Mouse (Mus musculus): Measurements from ENCODE around the gene Ntn5. TPM values are rescaled to one million over a fixed set of nuclear protein-coding genes. Genes with fewer than 3 reads are reported as not detected.

Ntn5 gene
- total RNA-seq, 1 experiment = 0.54 TPM

GRCm38 (mm10) chr7:45733477-45733876 is 49.7 kb downstream of the Ntn5 start:
- no peak overlapping the region for H3K4me3 ChIP-seq (ENCODE audit: insufficient read depth in 1 of 2, low read depth in 1 of 2, low read length in 2 of 2, poor library complexity in 1 of 2, severe bottlenecking in 1 of 2)
- H3K4me1 ChIP-seq (ENCODE audit: control insufficient read depth in 2 of 2, insufficient read depth in 2 of 2, low read length in 2 of 2, poor library complexity in 1 of 2) = peaks cover 2 to 18% of the 10 kb centered on the region in 2 experiments; a peak in 1 of 4 replicates
- H3K36me3 ChIP-seq (ENCODE audit: control insufficient read depth, insufficient read depth, low read length, poor library complexity, severe bottlenecking) = 0 out of 2 replicates have a peak, but pooled peaks cover 3% of the 10 kb centered on the region
- no peak for DNase-seq (ENCODE audit: low read depth, low spot score)
- H3K9ac ChIP-seq (ENCODE audit: insufficient read depth, low read depth, low read length, poor library complexity, severe bottlenecking) = no peak overlapping the region
- no peak overlapping the region for H3K27ac ChIP-seq (ENCODE audit: insufficient read depth, low read depth, low read length, poor library complexity, severe bottlenecking)
- H3K9me3 ChIP-seq (ENCODE audit: control insufficient read depth, insufficient read depth, low read depth, low read length) = no peaks in the 10 kb centered on the region
- TF ChIP-seq ZNF384 (IDR thresholded peaks at IDR 0.05; ENCODE audit: low read depth, low read length) (no peak), MAFK (IDR thresholded peaks at IDR 0.05; ENCODE audit: insufficient read depth, low read depth, low read length) (no peak), CHD2 (IDR thresholded peaks at IDR 0.05; ENCODE audit: low read depth, low read length) (no peak), HCFC1 (IDR thresholded peaks at IDR 0.05; ENCODE audit: borderline replicate concordance, insufficient read depth, low read length) (no peak), ZC3H11A (IDR thresholded peaks at IDR 0.05; ENCODE audit: borderline replicate concordance, low read depth, low read length) (no peak)
- in situ Hi-C loops (cut with MboI; ENCODE audit: low sequenced_read_pairs in 2 of 2, unreplicated experiment in 2 of 2) = loop anchor here (10.0 to 25.0 kb wide), 2 partner anchors 71 to 204 kb away; no protein-coding TSS in a partner anchor

GRCm38 (mm10) chr7:45739162-45739763 is 55.4 kb downstream of the Ntn5 start:
- no peak for DNase-seq (ENCODE audit: low read depth, low spot score)

GRCm38 (mm10) chr7:45739820-45740219 is 56.0 kb downstream of the Ntn5 start:
- Histone ChIP-seq H3K4me1 (ENCODE audit: control insufficient read depth in 2 of 2, insufficient read depth in 2 of 2, low read length in 2 of 2, poor library complexity in 1 of 2) (peaks cover 0 to 3% of the 10 kb centered on the region in 2 experiments; a peak in 1 of 4 replicates), H3K36me3 (ENCODE audit: control insufficient read depth, insufficient read depth, low read length, poor library complexity, severe bottlenecking) (no peaks in the 10 kb centered on the region), H3K9ac (ENCODE audit: insufficient read depth, low read depth, low read length, poor library complexity, severe bottlenecking) (no peak overlapping the region), H3K9me3 (ENCODE audit: control insufficient read depth, insufficient read depth, low read depth, low read length) (no peaks in the 10 kb centered on the region), H3K4me3 (ENCODE audit: insufficient read depth in 1 of 2, low read depth in 1 of 2, low read length in 2 of 2, poor library complexity in 1 of 2, severe bottlenecking in 1 of 2) (no peak overlapping the region), H3K27ac (ENCODE audit: insufficient read depth, low read depth, low read length, poor library complexity, severe bottlenecking) (no peak overlapping the region)
- no peak for TF ChIP-seq CHD2 (IDR thresholded peaks at IDR 0.05; ENCODE audit: low read depth, low read length)
- no peak for TF ChIP-seq HCFC1 (IDR thresholded peaks at IDR 0.05; ENCODE audit: borderline replicate concordance, insufficient read depth, low read length)
- TF ChIP-seq ZNF384 (IDR thresholded peaks at IDR 0.05; ENCODE audit: low read depth, low read length) = no peak
- no peak for TF ChIP-seq ZC3H11A (IDR thresholded peaks at IDR 0.05; ENCODE audit: borderline replicate concordance, low read depth, low read length)
- no peak for TF ChIP-seq MAFK (IDR thresholded peaks at IDR 0.05; ENCODE audit: insufficient read depth, low read depth, low read length)
- DNase-seq (ENCODE audit: low read depth, low spot score) = no peak
- in situ Hi-C loops (cut with MboI; ENCODE audit: low sequenced_read_pairs in 2 of 2, unreplicated experiment in 2 of 2) = loop anchor here (10.0 to 25.0 kb wide), 3 partner anchors 65 to 197 kb away; partner anchors contain the start of genes Ccdc114 (in 1 of the 2) and Emp3 (in 1 of the 2)

More at GRCm38 (mm10) chr7:45739162-45739763, 55.4 kb downstream of the Ntn5 start:
- Histone ChIP-seq H3K36me3 (ENCODE audit: control insufficient read depth, insufficient read depth, low read length, poor library complexity, severe bottlenecking) (no peaks in the 10 kb centered on the region), H3K4me3 (ENCODE audit: insufficient read depth in 1 of 2, low read depth in 1 of 2, low read length in 2 of 2, poor library complexity in 1 of 2, severe bottlenecking in 1 of 2) (no peak overlapping the region), H3K4me1 (ENCODE audit: control insufficient read depth in 2 of 2, insufficient read depth in 2 of 2, low read length in 2 of 2, poor library complexity in 1 of 2) (peaks cover 0 to 3% of the 10 kb centered on the region in 2 experiments; a peak in 1 of 4 replicates), H3K27ac (ENCODE audit: insufficient read depth, low read depth, low read length, poor library complexity, severe bottlenecking) (no peak overlapping the region), H3K9me3 (ENCODE audit: control insufficient read depth, insufficient read depth, low read depth, low read length) (no peaks in the 10 kb centered on the region), H3K9ac (ENCODE audit: insufficient read depth, low read depth, low read length, poor library complexity, severe bottlenecking) (no peak overlapping the region)
- TF ChIP-seq ZC3H11A (IDR thresholded peaks at IDR 0.05; ENCODE audit: borderline replicate concordance, low read depth, low read length) = peak; percentile 13; the same call in 1 of the 2 replicates
- TF ChIP-seq MAFK (IDR thresholded peaks at IDR 0.05; ENCODE audit: insufficient read depth, low read depth, low read length) = no peak
- TF ChIP-seq CHD2 (IDR thresholded peaks at IDR 0.05; ENCODE audit: low read depth, low read length) = no peak
- no peak for TF ChIP-seq ZNF384 (IDR thresholded peaks at IDR 0.05; ENCODE audit: low read depth, low read length)
- no peak for TF ChIP-seq HCFC1 (IDR thresholded peaks at IDR 0.05; ENCODE audit: borderline replicate concordance, insufficient read depth, low read length)
- in situ Hi-C loops (cut with MboI; ENCODE audit: low sequenced_read_pairs in 2 of 2, unreplicated experiment in 2 of 2) = loop anchor here (10.0 to 25.0 kb wide), 2 partner anchors 66 to 198 kb away; no protein-coding TSS in a partner anchor

- Histone ChIP-seq H3K4me1 (ENCODE audit: control insufficient read depth in 2 of 2, insufficient read depth in 2 of 2, low read length in 2 of 2, poor library complexity in 1 of 2) (no peaks in the 10 kb centered on the region; a peak in 1 of 4 replicates), H3K27ac (ENCODE audit: insufficient read depth, low read depth, low read length, poor library complexity, severe bottlenecking) (no peak overlapping the region), H3K4me3 (ENCODE audit: insufficient read depth in 1 of 2, low read depth in 1 of 2, low read length in 2 of 2, poor library complexity in 1 of 2, severe bottlenecking in 1 of 2) (no peak overlapping the region), H3K36me3 (ENCODE audit: control insufficient read depth, insufficient read depth, low read length, poor library complexity, severe bottlenecking) (no peaks in the 10 kb centered on the region), H3K9ac (ENCODE audit: insufficient read depth, low read depth, low read length, poor library complexity, severe bottlenecking) (no peak overlapping the region), H3K9me3 (ENCODE audit: control insufficient read depth, insufficient read depth, low read depth, low read length) (no peaks in the 10 kb centered on the region)
- in situ Hi-C loops (cut with MboI; ENCODE audit: low sequenced_read_pairs in 2 of 2, unreplicated experiment in 2 of 2) = loop anchor here (10.0 to 25.0 kb wide), 2 partner anchors 183 to 196 kb away; partner anchors contain the start of genes Ccdc114 (in 1 of the 2) and Emp3 (in 1 of the 2)
- DNase-seq (ENCODE audit: low read depth, low spot score) = no peak
- no peak for TF ChIP-seq ZC3H11A (IDR thresholded peaks at IDR 0.05; ENCODE audit: borderline replicate concordance, low read depth, low read length)
- TF ChIP-seq MAFK (IDR thresholded peaks at IDR 0.05; ENCODE audit: insufficient read depth, low read depth, low read length) = no peak
- TF ChIP-seq HCFC1 (IDR thresholded peaks at IDR 0.05; ENCODE audit: borderline replicate concordance, insufficient read depth, low read length) = no peak
- no peak for TF ChIP-seq ZNF384 (IDR thresholded peaks at IDR 0.05; ENCODE audit: low read depth, low read length)
Observed at GRCm38 (mm10) chr7:45741308-45741707, 57.5 kb downstream of the Ntn5 start.
